Mouse (Mus musculus) forebrain, embryonic 14.5 days (tissue): Measurements from ENCODE around the gene Fkbp8. TPM values are rescaled to one million over a fixed set of nuclear protein-coding genes. Genes with fewer than 3 reads are reported as not detected.
A peak's percentile ranks its signal among the peaks of the same experiment; 100 is the strongest.
"Not testable (repeated sequence)": the region's sequence is repeated elsewhere in the genome, so short reads cannot be mapped to it uniquely, and the experiment has no call there.

Source experiments
- ATAC-seq: fragments of 200-750 bp; cut with Nextera tagmentation; 2 replicates; pipeline ENCODE4 v1.8.0; 2017; ENCODE audit warnings: mild to moderate bottlenecking, moderate library complexity
- DNase-seq: peaks from one replicate; pipeline ENCODE4 v3.0.0-alpha.2; 2015; ENCODE audit warnings: low spot score
- H3K27ac ChIP-seq: fragments of 300-500 bp; sonication (generic); 2 replicates; pipeline ENCODE4 v1.5.1; 2014; ENCODE audit warnings: low read depth, mild to moderate bottlenecking, control low read depth, low read length, moderate library complexity
- H3K27me3 ChIP-seq: fragments of 300-500 bp; sonication (generic); replicated peaks from 2 replicates; pipeline ENCODE4 v1.6.1; 2014; ENCODE audit warnings: low read length, control low read depth, mixed read lengths; ENCODE audit not compliant: control insufficient read depth, insufficient read depth
- H3K36me3 ChIP-seq: fragments of 300-500 bp; sonication (generic); 2 replicates; pipeline ENCODE4 v1.6.1; 2014; ENCODE audit warnings: low read length, control low read depth; ENCODE audit not compliant: control insufficient read depth, insufficient read depth
- H3K4me1 ChIP-seq: fragments of 300-500 bp; sonication (generic); 2 replicates; pipeline ENCODE4 v1.6.1; 2014; ENCODE audit warnings: antibody characterized with exemption, low read length, control low read depth; ENCODE audit not compliant: control insufficient read depth, insufficient read depth
- H3K4me2 ChIP-seq: fragments of 300-500 bp; sonication (generic); 2 replicates; pipeline ENCODE4 v1.6.1; 2014; ENCODE audit warnings: mild to moderate bottlenecking, control low read depth, low read length
- H3K4me3 ChIP-seq: fragments of 300-500 bp; sonication (generic); 2 replicates; pipeline ENCODE4 v1.5.1; 2014; ENCODE audit warnings: low read depth, low read length, control low read depth
- H3K9ac ChIP-seq: fragments of 300-500 bp; sonication (generic); 2 replicates; pipeline ENCODE4 v1.6.1; 2014; ENCODE audit warnings: mild to moderate bottlenecking, low read length, control low read depth, moderate library complexity
- H3K9me3 ChIP-seq: fragments of 300-500 bp; sonication (generic); replicated peaks from 2 replicates; pipeline ENCODE4 v1.6.1; 2016; ENCODE audit warnings: low read length, control low read depth, mixed read lengths; ENCODE audit not compliant: control insufficient read depth
- WGBS: fragments of 180-500 bp; shearing (Covaris S2); extraction: QIAGEN DNeasy Blood & Tissue Kit; methylation state at CpG from one replicate; pipeline ENCODE4 v1.1.7; 2014; 5-methylcytosine and 5-hydroxymethylcytosine counted together
- polyA plus RNA-seq: library from polyadenylated mRNA; unstranded; fragments of >200 nt; fragmentation: Nextera tagmentation; extraction: Ambion mirVana; gene quantifications from 2 replicates; pipeline ENCODE4 v1.2.1, GENCODE M21; 2014

The Fkbp8 gene
- polyA plus RNA-seq, 1 experiment from 2014 or later, result 363 TPM

DNA sequence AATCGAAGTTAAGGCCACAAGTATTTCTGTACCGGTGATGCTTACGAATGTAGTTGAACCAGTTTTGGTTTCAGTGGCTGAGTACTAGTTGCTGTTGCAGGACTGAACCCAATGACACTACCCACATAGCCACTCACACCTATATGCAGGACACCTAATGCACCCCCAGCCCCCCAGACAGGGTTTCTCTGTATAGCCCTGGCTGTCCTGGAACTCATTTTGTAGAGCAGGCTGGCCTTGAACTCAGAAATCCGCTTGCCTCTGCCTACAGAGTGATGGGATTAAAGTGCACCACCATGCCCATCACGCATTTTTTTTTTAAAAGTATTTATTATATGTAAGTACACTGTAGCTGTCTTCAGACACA lies 20.5 kb upstream of the Fkbp8 start:
- H3K27ac ChIP-seq, result no peak overlapping the region
- H3K36me3 ChIP-seq, result peaks cover 29% of the 10 kb centered on the region
- peak overlapping the region; percentile 89; the same call in 1 of the 2 replicates for H3K4me2 ChIP-seq
- H3K9me3 ChIP-seq, result no peaks in the 10 kb centered on the region
- H3K4me3 ChIP-seq, result no peak overlapping the region; the same call in 1 of the 2 replicates
- DNase-seq, result no peak
- no peak overlapping the region for H3K9ac ChIP-seq
- ATAC-seq, result no peak
- peaks cover 16% of the 10 kb centered on the region for H3K4me1 ChIP-seq
- WGBS, result 56% methylated on average over 5 of the region's 5 CpGs
- peaks cover 17% of the 10 kb centered on the region for H3K27me3 ChIP-seq

DNA sequence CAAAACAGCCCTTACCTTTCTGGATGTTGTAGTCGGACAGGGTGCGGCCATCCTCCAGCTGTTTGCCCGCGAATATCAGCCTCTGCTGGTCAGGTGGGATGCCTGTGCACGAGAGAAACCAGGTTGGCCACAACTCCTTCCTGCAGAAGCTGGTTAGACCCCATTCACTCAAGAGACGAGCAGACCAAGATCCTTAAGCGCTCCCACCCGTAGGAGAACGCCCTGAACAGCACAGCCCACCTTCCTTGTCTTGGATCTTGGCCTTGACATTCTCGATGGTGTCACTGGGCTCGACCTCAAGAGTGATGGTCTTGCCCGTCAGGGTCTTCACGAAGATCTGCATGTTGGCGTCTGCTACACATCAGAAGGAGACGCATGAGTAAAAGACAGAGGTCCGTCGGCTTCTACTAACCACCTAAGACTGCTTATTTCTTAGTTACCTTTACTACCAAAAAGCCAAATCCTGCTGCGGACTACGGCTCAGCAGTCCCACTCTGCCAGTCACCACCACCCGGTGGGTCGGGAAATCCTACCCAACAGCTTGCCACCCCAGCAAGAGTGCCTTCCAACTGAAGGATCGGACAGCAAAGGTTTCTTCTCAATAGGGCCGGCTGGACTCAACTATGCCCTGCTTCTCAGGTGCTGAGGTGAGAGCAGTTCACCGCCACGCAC lies 18.1 kb upstream of the Fkbp8 start:
- Histone ChIP-seq H3K4me3 (peak overlapping the region; percentile 97), H3K9me3 (no peaks in the 10 kb centered on the region), H3K36me3 (peaks cover 35% of the 10 kb centered on the region), H3K27ac (no peak overlapping the region), H3K4me2 (peak overlapping the region; percentile 99), H3K9ac (peak overlapping the region; percentile 97), H3K4me1 (peaks cover 16% of the 10 kb centered on the region), H3K27me3 (no peaks in the 10 kb centered on the region)
- WGBS, result 13% methylated on average over 25 of the region's 25 CpGs
- no peak for DNase-seq
- ATAC-seq, result no peak

DNA sequence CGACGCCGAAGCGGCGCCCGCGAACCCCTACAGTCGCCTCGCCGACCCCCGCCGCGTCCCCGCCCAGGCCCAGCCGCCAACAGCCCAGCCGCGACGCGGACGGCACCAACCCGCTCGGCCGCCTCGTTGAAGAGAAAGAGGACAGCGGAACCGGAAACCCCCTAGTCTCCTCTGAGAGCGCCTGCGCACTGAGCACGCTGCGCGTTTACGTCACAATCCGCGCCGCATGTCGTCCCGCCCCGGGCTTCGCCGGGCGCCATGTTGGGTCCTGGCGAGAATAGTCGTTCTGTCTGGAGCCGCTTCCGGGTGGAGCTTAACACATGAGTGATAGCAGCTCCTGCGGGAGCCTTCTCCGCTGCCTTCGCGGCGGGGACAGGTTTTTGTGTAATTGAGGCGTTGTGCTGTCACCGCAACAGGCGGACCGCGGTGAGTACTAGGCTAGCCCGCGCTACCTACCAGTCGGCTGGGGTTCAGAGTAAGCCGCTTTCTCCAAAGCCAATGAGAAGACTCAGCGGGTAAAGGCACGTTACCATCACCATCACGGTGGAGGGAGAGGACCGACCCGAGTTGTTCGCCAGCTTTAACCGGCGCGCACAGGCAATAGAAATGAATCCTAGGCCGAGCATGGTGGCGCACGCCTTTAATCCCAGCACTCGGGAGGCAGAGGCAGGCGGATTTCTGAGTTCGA lies 17.2 kb upstream of the Fkbp8 start, which contains the start of gene Uba52:
Uba52 (minus strand) TSS at position 574 of the 688 bp plus-strand sequence.
- Histone ChIP-seq H3K27me3 (no peaks in the 10 kb centered on the region), H3K36me3 (peaks cover 39% of the 10 kb centered on the region), H3K4me1 (peaks cover 16% of the 10 kb centered on the region), H3K4me3 (peak within 1 kb of the TSS; percentile 97), H3K27ac (peak within 1 kb of the TSS; percentile 93), H3K9me3 (no peaks in the 10 kb centered on the region), H3K9ac (peak within 1 kb of the TSS; percentile 97), H3K4me2 (peak within 1 kb of the TSS; percentile 99)
- DNase-seq (peak; percentile 99), ATAC-seq (peak; percentile 86)
- 2% methylated on average over 74 of the region's 74 CpGs for WGBS

DNA sequence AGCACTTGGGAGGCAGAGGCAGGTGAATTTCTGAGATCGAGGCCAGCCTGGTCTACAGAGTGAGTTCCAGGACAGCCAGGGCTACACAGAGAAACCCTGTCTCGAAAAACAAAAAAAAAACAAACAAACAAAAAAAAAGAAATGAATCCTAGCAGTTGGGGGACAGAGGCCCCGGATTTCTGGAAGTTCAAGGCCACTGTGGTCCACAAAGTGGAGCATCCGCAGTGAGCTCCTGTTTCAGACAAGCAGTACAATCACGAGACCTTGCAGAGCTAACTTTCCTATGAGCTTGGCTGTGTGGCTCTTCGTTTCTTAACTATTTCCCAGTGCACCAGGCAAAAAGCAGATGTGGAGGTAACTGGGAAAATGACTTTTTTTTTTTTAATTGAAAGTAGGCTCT lies 16.4 kb upstream of the Fkbp8 start:
- not testable (repeated sequence) for H3K27me3 ChIP-seq, H3K4me1 ChIP-seq, ATAC-seq, DNase-seq, H3K9ac ChIP-seq, H3K9me3 ChIP-seq
- Histone ChIP-seq H3K36me3 (peaks cover 41% of the 10 kb centered on the region), H3K4me3 (peak overlapping the region; percentile 97), H3K27ac (0 out of 2 replicates have a peak overlapping the region, but pooled peaks have one; percentile 93), H3K4me2 (peak overlapping the region; percentile 43)
- WGBS, result 91% methylated on average over 6 of the region's 6 CpGs

DNA sequence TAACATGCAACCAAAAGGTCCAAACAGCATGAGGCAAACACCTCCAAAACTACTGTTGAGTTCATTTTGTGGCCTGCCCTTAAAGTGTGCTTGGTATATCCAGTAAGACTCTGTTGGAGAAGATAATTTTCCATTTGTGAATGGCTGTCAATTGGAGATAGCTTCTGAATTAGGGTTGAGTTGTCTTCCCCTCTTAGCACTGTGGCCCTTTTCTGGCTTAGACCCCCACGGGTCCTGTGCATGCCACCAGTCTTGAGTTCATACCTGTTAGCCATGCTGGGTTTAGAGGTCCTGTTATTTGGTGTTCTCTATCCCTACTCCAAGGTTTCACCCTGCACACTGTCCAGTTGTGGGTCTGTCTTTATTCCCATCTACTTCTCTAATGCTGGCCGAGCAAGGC lies 15.8 kb upstream of the Fkbp8 start:
- Histone ChIP-seq H3K9me3 (no peaks in the 10 kb centered on the region), H3K4me3 (no peak overlapping the region), H3K27ac (no peak overlapping the region), H3K27me3 (no peaks in the 10 kb centered on the region), H3K36me3 (peaks cover 44% of the 10 kb centered on the region), H3K9ac (no peak overlapping the region), H3K4me1 (peaks cover 10% of the 10 kb centered on the region), H3K4me2 (no peak overlapping the region)
- ATAC-seq (no peak), DNase-seq (no peak)
- WGBS, result 94% methylated on average over 2 of the region's 2 CpGs

DNA sequence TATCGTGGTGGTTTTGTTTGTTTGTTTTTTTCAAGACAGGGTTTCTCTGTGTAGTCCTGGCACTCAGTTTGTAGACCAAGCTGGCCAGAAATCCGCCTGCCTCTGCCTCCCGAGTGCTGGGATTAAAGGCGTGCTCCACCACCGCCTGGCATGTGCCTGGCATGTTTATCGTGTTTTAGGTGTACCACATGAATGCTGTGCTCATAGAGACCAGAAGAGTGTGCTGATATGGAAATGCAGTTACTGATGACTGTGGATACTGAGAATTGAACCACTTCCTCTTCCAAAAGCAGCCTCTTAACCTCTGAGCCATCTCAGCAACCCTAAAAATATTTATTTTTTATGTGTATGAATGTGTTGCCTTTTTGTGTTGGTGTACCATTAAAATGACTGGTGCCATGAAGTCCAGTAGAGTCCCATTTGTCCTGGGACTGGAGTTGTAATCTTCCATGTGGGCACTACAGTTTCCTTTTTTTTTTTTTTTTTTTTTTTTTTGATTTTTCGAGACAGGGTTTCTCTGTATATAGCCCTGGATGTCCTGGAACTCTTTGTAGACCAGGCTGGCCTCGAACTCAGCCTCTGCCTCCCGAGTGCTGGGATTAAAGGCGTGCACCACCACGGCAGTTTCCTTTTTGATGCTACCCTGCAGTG lies 15.1 kb upstream of the Fkbp8 start:
- 92% methylated on average over 11 of the region's 11 CpGs for WGBS

DNA sequence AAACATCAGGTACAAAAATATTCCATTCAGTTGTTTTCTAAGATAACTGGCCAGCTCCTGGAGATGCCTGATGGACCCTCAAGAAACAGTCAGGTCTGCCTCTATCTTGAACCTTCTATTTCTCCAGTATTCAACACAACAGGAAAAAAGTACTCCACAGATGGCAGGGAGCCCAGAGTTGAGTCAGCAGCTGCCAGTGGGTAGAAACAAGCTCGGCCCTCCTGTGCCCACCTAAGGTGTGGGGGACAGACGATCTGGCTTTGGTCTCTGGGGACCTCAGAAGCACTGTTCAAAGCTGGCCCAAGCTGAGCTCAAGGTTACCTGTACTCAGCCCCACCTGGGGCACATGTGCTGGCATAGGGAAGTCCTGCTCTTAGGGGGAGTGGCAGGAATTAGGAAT lies 14.1 kb upstream of the Fkbp8 start:
- Histone ChIP-seq H3K4me1 (peaks cover 10% of the 10 kb centered on the region), H3K36me3 (peaks cover 39% of the 10 kb centered on the region), H3K27ac (no peak overlapping the region), H3K27me3 (no peaks in the 10 kb centered on the region), H3K9ac (no peak overlapping the region), H3K9me3 (no peaks in the 10 kb centered on the region), H3K4me2 (no peak overlapping the region), H3K4me3 (no peak overlapping the region)
- ATAC-seq (no peak), DNase-seq (no peak)
- WGBS, result 52% methylated on average over 2 of the region's 2 CpGs

More for the DNA sequence above, 15.1 kb upstream of the Fkbp8 start:
- no peak overlapping the region for H3K27ac ChIP-seq
- peaks cover 10% of the 10 kb centered on the region for H3K4me1 ChIP-seq
- no peak overlapping the region for H3K4me3 ChIP-seq
- no peak overlapping the region for H3K4me2 ChIP-seq
- no peak for ATAC-seq
- no peaks in the 10 kb centered on the region for H3K27me3 ChIP-seq
- no peak overlapping the region for H3K9ac ChIP-seq
- DNase-seq, result no peak
- no peaks in the 10 kb centered on the region for H3K9me3 ChIP-seq
- peaks cover 40% of the 10 kb centered on the region for H3K36me3 ChIP-seq

DNA sequence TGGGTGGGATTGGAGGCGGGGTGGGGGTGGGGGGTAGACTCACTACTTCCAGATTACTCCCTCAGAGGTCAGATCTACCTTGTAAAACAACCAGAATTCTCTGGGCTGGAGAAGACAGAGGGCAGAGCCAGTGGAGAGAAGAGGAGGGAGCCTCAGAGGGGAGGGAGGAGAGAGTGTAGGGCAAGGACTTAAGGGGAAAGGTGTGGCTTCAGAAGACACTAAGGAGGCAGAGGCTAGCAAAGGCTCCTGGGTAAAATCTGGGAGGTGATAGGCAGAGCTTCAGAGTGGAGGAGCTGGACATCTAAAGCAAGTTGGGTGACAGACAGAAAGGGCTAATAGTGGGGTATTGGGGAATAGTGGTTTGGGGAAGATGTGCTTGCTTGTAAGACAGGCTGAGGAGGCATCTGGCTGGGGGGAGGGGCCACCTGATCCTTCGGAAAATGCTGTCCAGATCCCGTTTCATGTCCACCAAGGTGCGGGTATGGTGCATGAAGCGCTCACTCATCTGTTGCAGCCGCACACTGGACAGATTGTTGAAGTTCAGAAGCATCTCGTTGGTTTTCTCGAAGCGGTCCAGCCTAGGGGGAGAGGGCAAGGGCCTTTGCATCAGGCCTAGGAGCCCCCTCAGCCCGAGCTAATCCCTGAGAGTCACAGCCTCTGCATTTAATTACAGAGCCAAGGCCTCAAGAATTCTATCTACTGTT lies 9.4 kb upstream of the Fkbp8 start:
- ATAC-seq (no peak), DNase-seq (no peak)
- Histone ChIP-seq H3K27me3 (no peaks in the 10 kb centered on the region), H3K9ac (no peak overlapping the region), H3K27ac (no peak overlapping the region), H3K4me3 (no peak overlapping the region), H3K4me1 (peaks cover 3% of the 10 kb centered on the region), H3K4me2 (no peak overlapping the region), H3K36me3 (peaks cover 40% of the 10 kb centered on the region), H3K9me3 (no peaks in the 10 kb centered on the region)
- WGBS, result 74% methylated on average over 10 of the region's 10 CpGs
